Mouse (Mus musculus) C2C12 (cell line): ENCODE results near the gene Tasp1. TPM values are rescaled to one million over a fixed set of nuclear protein-coding genes. Genes with fewer than 3 reads are reported as not detected.

Experiments used
- H3K27me3 ChIP-seq: one replicate; pipeline ENCODE4 v1.6.1; 2011; ENCODE audit not compliant: control insufficient read depth, insufficient read depth, insufficient read length
- H3K36me3 ChIP-seq: one replicate; pipeline ENCODE4 v1.6.1; 2011; ENCODE audit not compliant: control insufficient read depth, insufficient read depth
- H3K4me3 ChIP-seq: one replicate; pipeline ENCODE4 v1.5.1; 2011; ENCODE audit warnings: mild to moderate bottlenecking, control low read depth; ENCODE audit not compliant: poor library complexity, insufficient read depth, severe bottlenecking
- H3K79me2 ChIP-seq: one replicate; pipeline ENCODE4 v1.6.1; 2011; ENCODE audit not compliant: control insufficient read depth, insufficient read depth
- H3K79me3 ChIP-seq: one replicate; pipeline ENCODE4 v1.6.1; 2011; ENCODE audit warnings: low read depth, control low read depth
- H3ac ChIP-seq: one replicate; pipeline ENCODE3; 2011; ENCODE audit warnings: low read depth; ENCODE audit not compliant: control insufficient read depth, insufficient read length
- CEBPB ChIP-seq: IDR thresholded peaks from one replicate; pipeline ENCODE4 v1.6.1; 2011; ENCODE audit warnings: low read depth, mild to moderate bottlenecking, control low read depth, moderate library complexity
- CTCF ChIP-seq: IDR thresholded peaks from one replicate; pipeline ENCODE4 v1.5.1; 2011; ENCODE audit not compliant: control insufficient read depth, insufficient read depth, insufficient read length
- FOSL1 ChIP-seq: IDR thresholded peaks from one replicate; pipeline ENCODE4 v1.8.0; 2011; ENCODE audit warnings: mild to moderate bottlenecking, low read length; ENCODE audit not compliant: poor library complexity, insufficient read depth, severe bottlenecking
- MAX ChIP-seq: IDR thresholded peaks from one replicate; pipeline ENCODE4 v1.6.1; 2011; ENCODE audit warnings: mild to moderate bottlenecking, control low read depth
- MYOD1 ChIP-seq: IDR thresholded peaks from one replicate; pipeline ENCODE4 v1.6.1; 2011; ENCODE audit warnings: low read depth; ENCODE audit not compliant: control insufficient read depth, insufficient read length
- MYOG ChIP-seq: IDR thresholded peaks from one replicate; pipeline ENCODE4 v1.6.1; 2011; ENCODE audit not compliant: control insufficient read depth, insufficient read length; ENCODE audit errors: extremely low read depth
- USF1 ChIP-seq: IDR thresholded peaks from one replicate; pipeline ENCODE4 v1.6.1; 2011; ENCODE audit warnings: low read depth, mild to moderate bottlenecking, control low read depth, moderate library complexity
- long read RNA-seq, 2 experiments: library from polyadenylated mRNA; unstranded; transcript quantifications; one replicate each; pipeline ENCODE4 v2.0.0; 2019 to 2020
- polyA plus RNA-seq: library from polyadenylated mRNA; unstranded; fragments of >200 nt; fragmentation: generic; extraction: Trizol; gene quantifications from one replicate; pipeline ENCODE4 v1.2.1, GENCODE M21; 2012; ENCODE audit warnings: missing spikeins

The Tasp1 gene
- 5.5 TPM for polyA plus RNA-seq
- long read RNA-seq, experiment 1, partial matches to known transcripts, result 10 of 20 reads
- long read RNA-seq, experiment 1, other reads (novel, unspliced or antisense), result 6 of 20 reads
- long read RNA-seq, experiment 2, transcript Tasp1-203 (14 exons, 2,258 nt), result major isoform, 49 of 182 reads
- long read RNA-seq, experiment 2, transcript Tasp1-202 (13 exons, 2,127 nt), result minor isoform, 9 of 182 reads
- long read RNA-seq, experiment 2, transcript Tasp1-201 (14 exons, 2,480 nt), result minor isoform, 18 of 182 reads
- long read RNA-seq, experiment 2, partial matches to known transcripts, result 60 of 182 reads
- long read RNA-seq, experiment 2, other reads (novel, unspliced or antisense), result 46 of 182 reads

DNA sequence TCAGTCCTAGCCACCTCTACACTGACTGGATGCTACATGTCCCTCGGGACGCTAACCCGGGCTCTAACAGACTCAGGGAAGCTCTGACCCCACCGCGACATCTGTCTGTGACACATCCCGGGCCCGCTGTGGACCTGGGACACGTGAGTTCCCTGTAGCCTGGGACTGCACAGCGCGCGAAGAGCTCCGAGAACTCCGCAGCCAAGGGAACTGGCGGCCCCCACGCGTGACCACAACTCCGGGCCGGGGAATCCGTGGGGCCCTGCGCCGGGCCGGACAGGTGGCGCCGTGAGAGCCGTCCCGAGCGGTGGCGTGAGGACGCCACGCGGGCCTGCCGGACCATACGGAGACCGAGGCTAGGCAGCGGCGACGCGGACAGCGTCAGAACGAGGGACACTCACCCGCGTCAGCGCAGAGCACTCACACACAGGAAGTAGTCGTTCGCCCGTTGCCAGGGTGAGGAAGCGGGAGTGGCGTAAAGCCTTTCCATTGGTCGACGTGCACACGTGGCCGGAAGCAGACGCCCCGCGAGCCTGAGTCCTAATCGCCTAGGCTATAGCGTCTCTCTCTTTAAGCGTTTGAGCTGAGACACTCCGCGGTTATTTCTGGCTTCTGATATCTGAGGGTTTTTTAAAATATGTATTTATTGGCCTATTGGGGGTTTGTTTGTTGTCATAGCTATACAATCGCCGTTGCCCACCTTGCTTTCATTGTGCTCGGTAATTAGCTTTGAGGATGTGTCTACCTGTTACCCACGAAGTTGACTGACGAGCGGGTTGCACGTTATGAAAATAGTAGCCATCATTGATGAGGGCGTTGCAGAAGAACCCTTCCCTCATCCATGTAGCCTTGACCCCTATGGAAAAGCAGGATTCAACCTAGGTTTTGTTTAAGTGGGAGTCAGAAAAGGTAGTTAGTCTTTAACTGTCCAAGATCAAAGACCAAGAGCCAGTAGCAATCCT, at the start of gene Tasp1:
Gene Tasp1 (minus strand): TSS at position 453 of the 962 bp plus-strand sequence.
- TF ChIP-seq MYOD1 (no peak), MAX (peak; percentile 70), USF1 (peak; percentile 100), MYOG (no peak), CEBPB (no peak)
- peaks cover 49% of the 10 kb centered on the region for H3K79me2 ChIP-seq

DNA sequence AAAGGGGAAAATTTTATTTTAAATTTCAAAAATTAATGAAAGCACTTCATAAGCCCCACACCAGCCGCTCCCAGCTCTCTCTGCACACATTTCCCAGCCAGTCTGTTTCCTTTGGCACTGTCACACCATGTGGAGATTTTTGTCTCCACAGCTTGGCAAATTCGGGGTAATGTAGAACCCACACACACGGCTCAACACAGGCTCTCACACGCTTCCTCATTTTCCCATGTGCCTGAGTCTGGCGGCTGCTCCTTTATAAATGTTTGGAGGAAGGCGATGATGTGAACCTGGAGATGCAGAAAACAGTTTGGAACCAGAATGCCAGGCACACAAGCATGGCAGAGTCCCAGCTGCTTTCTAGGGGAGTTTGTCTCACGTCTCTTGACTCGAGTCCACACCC, 47.2 kb upstream of the Tasp1 start:
- H3K27me3 ChIP-seq, result no peaks in the 10 kb centered on the region
- H3K4me3 ChIP-seq, result no peak overlapping the region
- no peak for TF ChIP-seq CEBPB
- no peak for TF ChIP-seq FOSL1
- H3ac ChIP-seq, result no peak overlapping the region
- H3K79me2 ChIP-seq, result no peaks in the 10 kb centered on the region
- no peaks in the 10 kb centered on the region for H3K79me3 ChIP-seq
- no peaks in the 10 kb centered on the region for H3K36me3 ChIP-seq

More for the DNA sequence above, at the start of gene Tasp1:
- Histone ChIP-seq H3ac (peak within 1 kb of the TSS; percentile 82), H3K79me3 (peaks cover 23% of the 10 kb centered on the region), H3K27me3 (no peaks in the 10 kb centered on the region), H3K4me3 (peak within 1 kb of the TSS; percentile 72), H3K36me3 (no peaks in the 10 kb centered on the region)

DNA sequence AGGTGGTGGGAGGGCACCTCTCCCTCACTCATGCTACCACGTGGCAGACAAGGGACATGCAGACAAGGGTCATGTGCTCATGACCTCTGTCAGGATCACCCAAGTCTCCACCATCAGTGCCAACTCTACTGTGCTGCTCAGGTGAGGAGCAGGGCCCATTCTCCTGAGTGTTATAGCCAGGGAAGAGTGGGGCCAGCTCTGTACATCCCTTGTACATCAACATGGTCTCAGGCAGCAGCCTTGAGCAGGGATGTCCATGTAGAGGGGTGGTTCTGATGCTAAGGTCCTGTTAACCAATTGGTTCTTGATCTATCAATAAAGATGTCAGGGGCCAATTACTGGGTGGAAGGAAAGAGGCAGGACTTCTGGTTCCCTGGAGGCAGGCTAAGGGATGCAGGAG, 42.3 kb upstream of the Tasp1 start:
- no peaks in the 10 kb centered on the region for H3K79me2 ChIP-seq
- no peak overlapping the region for H3K4me3 ChIP-seq
- no peak overlapping the region for H3ac ChIP-seq
- no peaks in the 10 kb centered on the region for H3K79me3 ChIP-seq
- no peaks in the 10 kb centered on the region for H3K36me3 ChIP-seq
- no peaks in the 10 kb centered on the region for H3K27me3 ChIP-seq
- TF ChIP-seq CEBPB (no peak), USF1 (no peak), MAX (no peak), MYOG (no peak), FOSL1 (no peak), CTCF (no peak), MYOD1 (no peak)

DNA sequence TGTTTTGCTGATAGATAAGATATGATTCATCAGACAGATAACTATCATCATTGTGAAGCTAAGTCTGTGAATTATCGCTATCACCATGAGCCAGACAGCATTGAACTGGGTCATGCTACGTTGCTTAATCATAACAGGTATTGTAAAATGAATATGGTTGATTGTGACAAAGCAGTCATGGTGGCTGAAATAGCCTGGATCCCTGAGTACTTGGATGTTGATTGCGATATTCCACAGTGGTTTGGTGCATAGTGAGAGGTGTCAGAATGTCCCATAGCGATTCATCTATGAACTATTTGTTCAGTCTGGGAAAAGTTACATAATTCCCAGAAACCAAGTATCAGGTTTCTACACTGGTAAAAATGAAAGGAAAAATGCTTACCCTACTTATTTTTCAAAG, 41.0 kb upstream of the Tasp1 start:
- Histone ChIP-seq H3K27me3 (no peaks in the 10 kb centered on the region), H3K79me2 (no peaks in the 10 kb centered on the region), H3ac (no peak overlapping the region), H3K4me3 (no peak overlapping the region), H3K36me3 (no peaks in the 10 kb centered on the region), H3K79me3 (no peaks in the 10 kb centered on the region)
- TF ChIP-seq USF1, result no peak
- no peak for TF ChIP-seq FOSL1
- TF ChIP-seq CEBPB, result peak; percentile 72
- TF ChIP-seq CTCF, result no peak
- no peak for TF ChIP-seq MYOD1

DNA sequence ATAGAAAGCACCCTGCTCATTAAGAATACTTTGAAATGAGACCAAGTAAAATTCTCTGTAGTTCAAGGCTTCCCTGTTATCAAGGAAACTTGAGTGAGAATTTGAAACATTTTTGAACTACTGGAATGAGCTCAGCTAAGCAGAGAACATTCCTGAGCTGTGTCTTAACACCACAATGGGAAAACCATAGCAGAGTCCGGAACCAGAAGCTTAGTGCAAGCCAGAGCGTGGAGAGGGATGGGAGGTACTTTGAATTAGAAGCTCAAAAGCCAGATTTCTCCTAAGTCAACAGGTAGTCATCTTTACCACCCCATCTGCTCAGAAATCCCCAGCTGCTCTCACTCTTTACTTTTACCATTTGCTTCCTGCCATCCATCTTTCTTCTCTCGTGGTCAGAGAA, 38.3 kb upstream of the Tasp1 start:
- Histone ChIP-seq H3K36me3 (no peaks in the 10 kb centered on the region), H3K79me3 (no peaks in the 10 kb centered on the region), H3K4me3 (no peak overlapping the region), H3K79me2 (no peaks in the 10 kb centered on the region), H3ac (no peak overlapping the region), H3K27me3 (no peaks in the 10 kb centered on the region)
- no peak for TF ChIP-seq FOSL1
- no peak for TF ChIP-seq MAX
- no peak for TF ChIP-seq CEBPB
- TF ChIP-seq MYOG, result no peak
- TF ChIP-seq MYOD1, result peak; percentile 56

DNA sequence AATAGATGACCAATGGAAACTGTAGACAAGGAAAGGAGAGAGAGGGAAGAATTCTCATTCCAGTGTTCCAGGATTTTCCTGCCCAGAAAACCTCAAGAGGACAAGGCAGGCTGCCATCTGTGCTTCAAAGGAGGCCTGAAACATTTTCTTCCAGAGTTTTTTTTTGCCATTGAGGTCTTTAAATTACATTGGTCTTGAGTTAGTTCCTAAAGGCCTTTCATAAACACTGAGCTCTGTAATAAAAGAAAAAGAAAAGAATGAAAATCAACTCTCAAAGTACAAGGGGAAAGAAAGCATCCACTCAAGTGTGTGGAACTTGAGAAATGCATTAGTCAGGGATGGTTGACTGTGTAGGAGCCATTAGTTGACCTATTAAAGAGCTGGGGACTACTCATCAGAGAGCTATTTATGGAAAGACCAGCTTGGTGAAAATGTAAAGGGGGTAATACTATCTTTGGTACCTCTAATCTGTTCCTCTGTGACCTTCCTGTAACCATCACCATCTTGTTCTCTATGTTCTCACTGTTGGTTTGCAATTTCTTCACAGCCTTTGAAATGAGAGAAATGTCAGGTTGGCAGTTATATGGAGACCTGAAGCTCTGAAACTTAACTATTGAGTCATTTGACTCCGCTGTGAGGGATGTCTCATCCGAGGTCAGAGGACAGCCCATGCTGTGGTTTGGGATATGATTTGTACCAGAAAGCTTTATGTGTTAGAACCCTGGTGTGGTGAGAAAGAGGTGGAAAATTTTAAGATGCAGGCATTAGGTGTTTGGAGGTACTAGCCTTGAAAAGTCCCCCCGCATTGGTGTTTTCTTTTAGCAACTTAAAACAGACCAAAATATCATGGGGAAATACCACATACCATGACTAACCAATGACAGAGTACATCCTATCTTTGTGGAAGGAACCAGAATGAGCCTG, 34.2 kb upstream of the Tasp1 start:
- H3ac ChIP-seq, result no peak overlapping the region
- no peaks in the 10 kb centered on the region for H3K27me3 ChIP-seq
- no peaks in the 10 kb centered on the region for H3K36me3 ChIP-seq
- no peaks in the 10 kb centered on the region for H3K79me3 ChIP-seq
- TF ChIP-seq FOSL1, result peak; percentile 12
- no peak for TF ChIP-seq MAX
- no peak overlapping the region for H3K4me3 ChIP-seq
- no peaks in the 10 kb centered on the region for H3K79me2 ChIP-seq
